Mouse (Mus musculus) forebrain, postnatal 0 days (tissue): ENCODE data around the gene Ramp3. TPM values are rescaled to one million over a fixed set of nuclear protein-coding genes. Genes with fewer than 3 reads are reported as not detected.

Experiments used
- ATAC-seq: fragments of 200-750 bp; cut with Nextera tagmentation; 2 replicates; pipeline ENCODE4 v1.8.0; 2017; ENCODE audit warnings: mild to moderate bottlenecking, moderate library complexity
- DNase-seq: peaks from one replicate; pipeline ENCODE4 v3.0.0-alpha.2; 2015
- H3K27ac ChIP-seq: fragments of 300-500 bp; sonication (generic); 2 replicates; pipeline ENCODE4 v1.5.1; 2014; ENCODE audit warnings: low read depth, mild to moderate bottlenecking, antibody characterized with exemption, low read length, moderate library complexity, mixed read lengths
- H3K27me3 ChIP-seq: fragments of 300-500 bp; sonication (generic); 2 replicates; pipeline ENCODE4 v1.6.1; 2014; ENCODE audit warnings: mild to moderate bottlenecking, low read length, mixed read lengths; ENCODE audit not compliant: insufficient read depth
- H3K36me3 ChIP-seq: fragments of 300-500 bp; sonication (generic); 2 replicates; pipeline ENCODE4 v1.6.1; 2014; ENCODE audit warnings: mild to moderate bottlenecking, moderate library complexity; ENCODE audit not compliant: insufficient read depth
- H3K4me1 ChIP-seq: fragments of 300-500 bp; sonication (generic); 2 replicates; pipeline ENCODE4 v1.6.1; 2014; ENCODE audit warnings: antibody characterized with exemption; ENCODE audit not compliant: insufficient read depth
- H3K4me2 ChIP-seq: fragments of 300-500 bp; sonication (generic); 2 replicates; pipeline ENCODE4 v1.6.1; 2014; ENCODE audit warnings: low read depth, mild to moderate bottlenecking, moderate library complexity
- H3K4me3 ChIP-seq: fragments of 300-500 bp; sonication (generic); 2 replicates; pipeline ENCODE4 v1.5.1; 2014; ENCODE audit warnings: low read depth, low read length, mixed read lengths
- H3K9ac ChIP-seq: fragments of 300-500 bp; sonication (generic); 2 replicates; pipeline ENCODE4 v1.6.1; 2014; ENCODE audit warnings: mild to moderate bottlenecking
- H3K9me3 ChIP-seq: fragments of 300-500 bp; sonication (generic); 2 replicates; pipeline ENCODE4 v1.6.1; 2016; ENCODE audit warnings: low read length
- CTCF ChIP-seq: sonication (generic); IDR thresholded peaks from 2 replicates; pipeline ENCODE4 v1.5.1; 2016; ENCODE audit warnings: antibody characterized with exemption, control low read depth, low read depth
- WGBS: fragments of 180-500 bp; shearing (Covaris S2); extraction: QIAGEN DNeasy Blood & Tissue Kit; methylation state at CpG from one replicate; pipeline ENCODE4 v1.1.7; 2014; 5-methylcytosine and 5-hydroxymethylcytosine counted together
- polyA plus RNA-seq: library from polyadenylated mRNA; unstranded; fragments of >200 nt; fragmentation: Nextera tagmentation; extraction: Ambion mirVana; gene quantifications from 2 replicates; pipeline ENCODE4 v1.2.1, GENCODE M21; 2015
- total RNA-seq: library from RNA; depleted of rRNA; stranded (reverse); fragments of >200 nt; gene quantifications from 2 replicates; pipeline ENCODE4 v1.2.3, GENCODE M21; 2014

Ramp3 gene
- total and polyA plus RNA-seq, 2 experiments from 2014 or later: 12.9 to 17.6 TPM

DNA sequence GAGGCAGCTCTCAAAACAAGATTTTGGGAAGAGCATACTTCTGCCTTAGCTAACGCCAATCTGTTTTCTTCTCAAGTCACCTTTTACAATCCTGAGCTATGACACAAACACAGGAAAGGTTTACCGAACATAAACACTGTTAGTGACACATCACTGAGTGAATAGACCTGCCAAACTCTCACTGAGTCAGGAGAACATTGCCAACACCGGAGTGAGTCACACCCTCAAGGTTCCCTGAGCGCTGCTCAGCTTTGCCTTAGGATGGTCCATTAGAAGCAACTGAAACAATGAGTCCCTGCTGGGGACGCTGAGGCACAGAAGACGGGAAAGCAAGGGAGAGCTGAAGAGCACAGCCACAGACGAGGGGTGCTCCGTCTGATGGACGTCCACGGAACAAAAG is 40.0 kb downstream of the Ramp3 start:
- 70% methylated on average over 10 of the region's 10 CpGs for WGBS
- ATAC-seq (no peak), DNase-seq (no peak)
- no peak for TF ChIP-seq CTCF
- Histone ChIP-seq H3K4me2 (no peak overlapping the region), H3K9me3 (no peaks in the 10 kb centered on the region), H3K27me3 (no peaks in the 10 kb centered on the region), H3K4me3 (no peak overlapping the region), H3K4me1 (no peaks in the 10 kb centered on the region), H3K36me3 (no peaks in the 10 kb centered on the region), H3K9ac (no peak overlapping the region), H3K27ac (no peak overlapping the region)

- WGBS: 78% methylated on average over 3 of the region's 3 CpGs
- Histone ChIP-seq H3K27ac (no peak overlapping the region), H3K9ac (no peak overlapping the region), H3K27me3 (no peaks in the 10 kb centered on the region), H3K4me1 (0 out of 2 replicates have a peak, but pooled peaks cover 3% of the 10 kb centered on the region), H3K36me3 (no peaks in the 10 kb centered on the region), H3K4me3 (no peak overlapping the region), H3K4me2 (no peak overlapping the region), H3K9me3 (no peaks in the 10 kb centered on the region)
- no peak for ATAC-seq
- no peak for DNase-seq
- TF ChIP-seq CTCF: no peak
Observed at GRCm38 (mm10) chr11:6702258-6702657, 43.9 kb downstream of the Ramp3 start.

- no peak overlapping the region for H3K9ac ChIP-seq
- H3K27ac ChIP-seq: no peak overlapping the region
- H3K4me1 ChIP-seq: 0 out of 2 replicates have a peak, but pooled peaks cover 3% of the 10 kb centered on the region
- WGBS: 78% methylated on average over 6 of the region's 6 CpGs
- ATAC-seq (no peak; the same call in 1 of the 2 replicates), DNase-seq (no peak)
- no peak overlapping the region for H3K4me2 ChIP-seq
- no peaks in the 10 kb centered on the region for H3K9me3 ChIP-seq
- H3K36me3 ChIP-seq: no peaks in the 10 kb centered on the region
- no peaks in the 10 kb centered on the region for H3K27me3 ChIP-seq
- no peak overlapping the region for H3K4me3 ChIP-seq
- TF ChIP-seq CTCF: no peak
Observed at GRCm38 (mm10) chr11:6704851-6705250, 46.5 kb downstream of the Ramp3 start.

GRCm38 (mm10) chr11:6705516-6705915 is 47.2 kb downstream of the Ramp3 start:
- H3K36me3 ChIP-seq: no peaks in the 10 kb centered on the region
- H3K27ac ChIP-seq: peak overlapping the region; percentile 3; the same call in 1 of the 2 replicates
- WGBS: 76% methylated on average over 5 of the region's 5 CpGs
- no peak for TF ChIP-seq CTCF
- H3K4me2 ChIP-seq: no peak overlapping the region
- DNase-seq (no peak), ATAC-seq (no peak; the same call in 1 of the 2 replicates)
- no peaks in the 10 kb centered on the region for H3K27me3 ChIP-seq
- H3K4me1 ChIP-seq: 0 out of 2 replicates have a peak, but pooled peaks cover 3% of the 10 kb centered on the region
- no peak overlapping the region for H3K9ac ChIP-seq
- no peak overlapping the region for H3K4me3 ChIP-seq
- H3K9me3 ChIP-seq: no peaks in the 10 kb centered on the region

- no peak overlapping the region for H3K4me2 ChIP-seq
- 91% methylated on average over 13 of the region's 13 CpGs for WGBS
- no peak for DNase-seq
Observed at GRCm38 (mm10) chr11:6706796-6707195, 48.5 kb downstream of the Ramp3 start.

DNA sequence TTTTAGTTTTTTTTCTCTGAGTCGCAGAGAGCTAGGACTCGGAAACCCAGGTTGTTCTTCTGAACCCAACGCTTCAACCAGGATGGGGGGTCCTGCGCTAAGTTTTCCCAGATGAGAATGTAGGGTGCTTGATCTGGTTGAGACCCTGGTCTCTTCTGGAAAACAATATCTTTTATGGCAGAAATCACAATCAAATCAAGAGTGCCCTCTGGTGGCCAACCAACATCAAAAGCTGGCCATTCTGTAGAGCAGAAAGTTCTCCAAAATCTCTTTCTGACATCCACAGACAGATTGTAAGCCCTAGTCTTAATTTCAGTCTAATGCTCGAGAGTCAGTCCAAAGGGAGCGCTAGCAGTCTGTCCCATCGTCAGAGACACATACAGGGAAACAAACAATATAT is 50.1 kb downstream of the Ramp3 start:
- TF ChIP-seq CTCF: no peak
- 91% methylated on average over 7 of the region's 7 CpGs for WGBS
- H3K27ac ChIP-seq: no peak overlapping the region
- H3K4me3 ChIP-seq: no peak overlapping the region
- H3K4me1 ChIP-seq: 0 out of 2 replicates have a peak, but pooled peaks cover 3% of the 10 kb centered on the region
- no peaks in the 10 kb centered on the region for H3K9me3 ChIP-seq
- no peaks in the 10 kb centered on the region for H3K36me3 ChIP-seq
- no peaks in the 10 kb centered on the region for H3K27me3 ChIP-seq
- no peak for ATAC-seq
- no peak for DNase-seq
- no peak overlapping the region for H3K4me2 ChIP-seq
- H3K9ac ChIP-seq: no peak overlapping the region

More at GRCm38 (mm10) chr11:6706796-6707195, 48.5 kb downstream of the Ramp3 start:
- no peak for ATAC-seq
- Histone ChIP-seq H3K9ac (no peak overlapping the region), H3K4me1 (0 out of 2 replicates have a peak, but pooled peaks cover 3% of the 10 kb centered on the region), H3K4me3 (no peak overlapping the region), H3K36me3 (no peaks in the 10 kb centered on the region), H3K27ac (no peak overlapping the region), H3K27me3 (no peaks in the 10 kb centered on the region), H3K9me3 (no peaks in the 10 kb centered on the region)
- no peak for TF ChIP-seq CTCF

DNA sequence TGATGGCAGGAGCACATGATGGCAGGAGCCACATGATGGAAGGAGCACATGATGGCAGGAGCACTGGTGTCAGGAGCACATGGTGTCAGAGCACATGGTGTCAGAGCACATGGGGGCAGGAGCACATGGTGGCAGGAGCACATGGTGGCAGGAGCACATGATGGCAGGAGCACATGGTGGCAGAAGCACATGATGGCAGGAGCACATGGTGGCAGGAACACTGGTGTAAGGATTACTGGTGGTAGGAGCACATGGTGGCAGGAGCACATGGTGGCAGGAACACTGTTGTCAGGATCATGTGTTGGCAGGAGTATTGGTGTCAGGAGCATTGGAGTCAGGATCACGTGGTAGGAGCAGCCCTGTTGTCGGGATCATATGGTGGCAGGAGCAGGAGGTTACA is 52.1 kb downstream of the Ramp3 start:
- DNase-seq (no peak), ATAC-seq (peak; percentile 27; the same call in 1 of the 2 replicates)
- 77% methylated on average over 2 of the region's 2 CpGs for WGBS
- Histone ChIP-seq H3K36me3 (no peaks in the 10 kb centered on the region), H3K4me3 (no peak overlapping the region), H3K27me3 (no peaks in the 10 kb centered on the region), H3K9ac (no peak overlapping the region), H3K4me1 (0 out of 2 replicates have a peak, but pooled peaks cover under 1% of the 10 kb centered on the region), H3K9me3 (no peaks in the 10 kb centered on the region), H3K27ac (no peak overlapping the region), H3K4me2 (no peak overlapping the region)
- TF ChIP-seq CTCF: no peak
